Mouse (Mus musculus) stomach, postnatal 0 days (tissue): ENCODE data around the gene Gm42372.

Experiments used
- CTCF ChIP-seq: IDR thresholded peaks from 2 replicates; pipeline ENCODE4 v1.5.1; 2016; ENCODE audit warnings: antibody characterized with exemption, low read depth, mild to moderate bottlenecking, moderate library complexity
- EP300 ChIP-seq: optimal IDR thresholded peaks from 2 replicates; pipeline ENCODE3; 2016; ENCODE audit warnings: antibody characterized with exemption

DNA sequence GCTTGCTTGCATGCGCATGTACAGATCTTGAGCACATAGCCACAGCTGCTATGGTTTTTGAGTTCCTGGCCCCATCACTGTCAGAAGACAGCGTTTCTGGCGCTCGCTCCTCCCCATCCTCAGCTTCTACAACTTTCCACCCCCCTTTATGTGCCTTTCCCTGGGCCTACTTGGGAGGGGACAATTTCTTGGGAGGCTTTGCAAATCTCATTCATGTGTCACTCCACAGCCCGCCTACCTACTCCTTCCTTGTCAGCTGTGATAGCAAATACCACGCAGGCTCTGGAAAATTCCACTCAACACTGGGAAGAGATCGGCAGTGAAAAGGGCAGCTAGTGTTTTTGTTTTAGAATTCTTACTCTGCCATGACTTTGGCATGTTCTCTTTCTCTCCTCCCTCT lies 42.6 kb upstream of the Gm42372 start:
- TF ChIP-seq CTCF, result no peak
- TF ChIP-seq EP300, result no peak
